Mouse (Mus musculus): ENCODE data around the gene Vmn1r211.
"Not testable (repeated sequence)": the region's sequence is repeated elsewhere in the genome, so short reads cannot be mapped to it uniquely, and the experiment has no call there.

Gene Vmn1r211

DNA sequence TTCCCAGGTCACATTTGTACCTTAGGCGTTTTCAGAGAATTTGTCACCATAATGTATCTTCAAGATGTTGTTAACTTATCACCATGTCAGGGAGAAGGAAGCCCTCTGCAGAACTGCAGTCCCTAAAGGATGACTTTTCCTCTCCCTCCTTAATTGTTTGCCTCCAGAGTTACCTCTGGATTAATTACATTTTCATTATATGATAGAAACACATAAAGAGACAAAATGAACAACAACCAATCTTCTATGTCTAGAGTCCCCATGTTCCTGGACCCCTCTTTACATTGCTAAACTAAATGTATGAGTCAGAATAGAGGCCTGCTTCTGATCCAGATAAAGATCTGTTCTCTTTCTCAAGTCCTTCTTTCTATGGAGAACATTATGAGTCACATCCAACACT, at the start of gene Vmn1r211:
Vmn1r211 (minus strand) TSS at position 101 of the 400 bp plus-strand sequence.
- DNase-seq (ENCODE audit: low read depth, low spot score): no peak

DNA sequence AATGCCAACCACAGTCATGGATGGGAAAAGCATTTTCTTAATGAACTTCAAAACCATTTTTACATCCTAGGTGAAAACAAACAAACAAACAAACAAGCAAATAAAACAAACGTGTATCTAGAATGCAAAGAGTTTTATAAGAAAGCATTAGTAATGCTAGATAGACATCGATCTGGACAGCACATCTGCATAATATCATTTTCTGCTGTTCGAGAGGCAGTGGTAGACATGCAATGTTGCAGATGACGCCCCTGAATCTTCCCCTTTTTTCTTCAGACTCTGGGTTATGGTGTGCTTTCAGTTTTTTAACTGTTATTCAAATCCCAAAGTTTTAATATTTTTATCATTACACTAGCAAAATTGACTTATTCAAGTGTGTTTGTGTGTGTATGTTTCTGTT, 26.7 kb upstream of the Vmn1r211 start, which contains the start of gene Vmn1r212:
Vmn1r212 (minus strand) TSS at position 101 of the 400 bp plus-strand sequence.
- no peak for DNase-seq (ENCODE audit: low read depth, low spot score)

DNA sequence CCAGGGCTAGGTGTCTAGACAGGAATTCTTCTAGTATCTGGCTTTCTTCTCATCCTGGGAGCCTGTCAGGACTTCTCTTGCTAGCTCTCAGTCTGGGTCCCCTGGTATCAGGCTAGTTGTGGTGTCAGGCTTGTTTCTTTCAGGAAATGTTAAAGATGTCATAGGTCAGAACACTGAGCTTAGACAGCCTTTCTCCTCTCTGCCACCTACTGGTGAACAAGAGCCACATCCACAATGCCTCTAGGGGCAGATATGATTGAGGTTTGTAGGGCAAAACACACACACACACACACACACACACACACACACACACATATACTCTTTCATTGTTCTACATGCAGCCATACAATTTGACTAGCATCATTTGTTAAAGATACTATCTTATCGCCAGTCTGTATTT, 21.9 kb upstream of the Vmn1r211 start:
- DNase-seq (ENCODE audit: low read depth, low spot score): no peak

DNA sequence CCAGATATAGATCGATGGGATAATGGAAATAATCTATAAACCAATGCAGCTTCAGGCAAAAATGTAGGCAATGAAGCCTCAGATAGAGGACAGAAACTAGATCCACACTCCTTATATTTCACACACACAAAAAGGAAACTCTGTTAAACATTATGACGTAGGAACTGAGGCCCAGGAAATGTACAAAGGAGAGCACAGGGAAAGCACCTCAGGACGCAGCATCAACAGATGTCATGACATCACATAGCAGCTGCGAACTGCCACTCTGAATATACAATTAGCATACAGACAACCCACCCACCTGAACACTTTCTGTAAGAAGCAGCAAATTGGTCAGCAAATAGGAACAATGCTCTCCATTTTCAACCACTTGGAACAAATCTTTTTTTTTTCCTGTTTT, 2.6 kb downstream of the Vmn1r211 start:
- no peak for DNase-seq (ENCODE audit: low read depth, low spot score)

DNA sequence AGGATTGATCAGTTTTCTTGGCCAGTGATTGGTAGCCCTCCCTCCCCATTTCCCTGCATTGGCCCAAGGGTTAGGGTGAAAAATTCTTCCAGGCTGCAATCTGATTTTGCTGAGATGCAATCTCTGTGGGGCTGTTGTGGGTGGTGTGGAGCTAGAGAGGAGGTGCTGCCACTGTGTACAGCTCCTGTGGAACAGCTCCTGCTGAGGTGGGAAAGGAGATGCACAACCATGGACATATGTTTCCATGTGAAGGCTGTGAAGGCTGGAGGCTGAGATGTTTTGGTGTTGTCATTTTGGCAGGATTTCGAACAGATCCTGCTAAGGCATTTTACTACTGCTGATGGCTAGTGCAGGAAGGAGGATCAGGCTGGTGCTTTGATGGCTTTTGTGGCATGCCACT, 10.6 kb downstream of the Vmn1r211 start:
- peak; percentile 6 for DNase-seq (ENCODE audit: low read depth, low spot score)

DNA sequence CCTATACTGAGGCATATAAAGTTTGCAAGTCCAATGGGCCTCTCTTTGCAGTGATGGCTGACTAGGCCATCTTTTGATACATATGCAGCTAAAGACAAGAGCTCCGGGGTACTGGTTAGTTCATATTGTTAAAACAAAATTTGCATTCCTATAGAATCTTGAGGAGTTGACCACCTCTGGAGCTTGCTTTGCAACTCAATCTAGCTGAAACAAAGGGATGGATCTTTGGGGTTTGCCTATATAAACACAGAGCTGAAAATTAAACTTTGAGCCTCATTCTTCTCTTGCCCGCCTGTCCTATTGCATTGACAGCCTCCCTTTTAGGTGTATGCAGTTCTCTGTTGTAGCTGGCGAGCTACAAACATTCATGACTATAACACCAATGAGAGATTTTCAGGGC, 13.1 kb downstream of the Vmn1r211 start:
- not testable (repeated sequence) for DNase-seq (ENCODE audit: low read depth, low spot score)

DNA sequence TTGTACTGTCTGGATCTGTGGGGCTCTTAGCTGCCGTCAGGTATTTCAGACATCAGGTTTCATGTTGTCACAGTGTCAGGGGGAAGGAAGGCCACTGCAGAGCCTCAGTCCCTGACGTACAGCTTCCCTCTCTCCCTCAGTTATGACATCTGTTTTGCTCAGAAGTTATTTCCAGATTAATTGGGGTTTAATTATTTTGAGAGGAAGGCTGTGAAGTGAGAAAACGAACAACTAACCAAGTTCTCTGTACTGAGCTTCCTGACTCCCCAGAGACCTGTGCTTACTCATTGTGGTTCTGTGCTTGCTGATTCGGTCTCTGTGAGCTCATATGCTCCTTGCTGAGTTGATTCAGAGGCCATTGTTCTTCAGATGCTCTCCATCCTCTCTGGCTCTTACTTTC, 26.1 kb downstream of the Vmn1r211 start, which contains the start of gene Vmn1r210:
Vmn1r210 (minus strand) TSS at position 101 of the 400 bp plus-strand sequence.
- DNase-seq (ENCODE audit: low read depth, low spot score): no peak

DNA sequence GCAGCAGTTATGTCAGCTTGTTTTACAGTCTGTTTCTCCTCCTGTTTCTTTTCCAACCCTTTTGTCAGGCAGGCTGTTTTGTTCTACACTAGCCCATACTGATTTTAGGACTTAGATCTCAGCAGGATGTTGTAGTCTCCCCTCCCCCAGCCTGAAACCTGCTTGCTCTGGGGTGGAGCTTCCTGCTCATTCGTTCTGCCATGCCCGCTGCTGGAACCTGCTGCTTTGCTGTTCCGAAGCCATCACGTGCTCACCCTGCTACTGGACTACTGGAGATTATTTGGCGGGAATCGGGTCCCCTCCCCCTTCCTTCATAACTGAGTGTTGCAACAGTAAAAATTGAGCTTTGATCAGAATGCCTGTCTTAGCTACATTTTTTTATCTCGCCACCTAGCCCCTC, 28.0 kb downstream of the Vmn1r211 start:
- not testable (repeated sequence) for DNase-seq (ENCODE audit: low read depth, low spot score)

DNA sequence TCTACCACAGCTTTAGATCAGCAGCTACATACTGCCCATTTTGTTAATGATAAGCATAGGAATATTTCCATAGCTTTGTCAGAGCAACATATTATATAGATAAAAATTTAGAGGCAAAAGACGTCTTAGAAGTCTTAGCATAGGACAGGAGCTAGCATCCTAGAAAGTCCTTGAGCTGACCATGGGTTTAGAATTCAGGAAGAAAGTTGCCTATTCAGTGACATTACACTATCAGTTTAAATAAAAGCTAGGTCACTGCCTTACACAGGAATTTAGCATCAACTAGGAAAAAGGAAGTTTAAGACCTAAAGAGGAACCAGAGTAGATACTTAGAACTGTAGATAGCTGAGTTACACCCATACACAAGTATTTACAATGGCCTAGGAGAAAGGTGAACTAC, 35.8 kb downstream of the Vmn1r211 start:
- DNase-seq (ENCODE audit: low read depth, low spot score): not testable (repeated sequence)

DNA sequence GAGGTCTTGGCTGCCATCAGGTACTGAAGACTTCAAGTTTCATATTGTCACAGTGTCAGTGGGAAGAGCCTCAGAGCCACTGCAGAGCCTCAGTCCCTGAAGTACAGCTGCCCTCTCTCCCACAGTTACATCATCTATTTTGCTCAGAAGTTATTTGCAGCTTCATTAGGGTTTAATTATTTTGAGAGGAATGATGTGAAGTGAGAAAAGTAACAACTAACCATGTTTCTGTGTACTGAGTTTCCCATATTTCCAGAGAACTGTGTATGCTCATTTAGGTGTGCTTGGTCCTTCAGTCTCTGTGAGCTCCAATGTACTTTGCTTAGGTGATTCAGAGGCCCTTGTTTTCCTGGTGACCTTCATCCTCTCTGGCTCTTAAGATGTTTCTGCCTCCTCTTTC, 47.8 kb downstream of the Vmn1r211 start, which contains the start of gene Vmn1r209:
Vmn1r209 (minus strand) TSS at position 101 of the 400 bp plus-strand sequence.
- DNase-seq (ENCODE audit: low read depth, low spot score): not testable (repeated sequence)
